Mouse (Mus musculus) G1E-ER4 (cell line): ENCODE data around the gene Pip5k1b. TPM values are rescaled to one million over a fixed set of nuclear protein-coding genes. Genes with fewer than 3 reads are reported as not detected.

Source experiments
- GATA1 ChIP-seq: IDR thresholded peaks from one replicate; pipeline ENCODE4 v1.8.0; 2012; ENCODE audit warnings: low read length, inconsistent platforms
- polyA plus RNA-seq: library from polyadenylated mRNA; stranded (reverse); fragments of >175 nt; gene quantifications from 2 replicates; pipeline ENCODE4 v1.2.3, GENCODE M21; 2012

Pip5k1b gene
- polyA plus RNA-seq, 1 experiment = 10.6 TPM

DNA sequence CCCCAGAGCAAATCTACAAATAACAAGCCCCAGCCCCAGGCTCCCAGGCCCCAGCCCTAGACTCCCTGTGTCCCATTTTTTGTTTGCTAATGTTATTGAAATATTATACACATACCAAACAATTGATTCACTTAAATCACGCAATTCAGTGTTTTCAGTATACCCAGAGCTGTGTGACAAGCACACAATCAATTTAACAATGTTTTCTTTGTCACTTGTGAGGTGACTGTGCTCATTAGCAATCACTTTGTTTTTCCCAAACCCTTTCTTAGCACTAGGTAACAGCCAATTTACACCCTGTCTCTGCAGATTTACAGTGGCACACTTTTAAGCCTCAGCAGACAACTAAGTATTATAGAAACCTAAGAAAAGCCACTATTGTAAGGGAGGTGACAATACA lies 228.7 kb downstream of the Pip5k1b start:
- no peak for TF ChIP-seq GATA1

DNA sequence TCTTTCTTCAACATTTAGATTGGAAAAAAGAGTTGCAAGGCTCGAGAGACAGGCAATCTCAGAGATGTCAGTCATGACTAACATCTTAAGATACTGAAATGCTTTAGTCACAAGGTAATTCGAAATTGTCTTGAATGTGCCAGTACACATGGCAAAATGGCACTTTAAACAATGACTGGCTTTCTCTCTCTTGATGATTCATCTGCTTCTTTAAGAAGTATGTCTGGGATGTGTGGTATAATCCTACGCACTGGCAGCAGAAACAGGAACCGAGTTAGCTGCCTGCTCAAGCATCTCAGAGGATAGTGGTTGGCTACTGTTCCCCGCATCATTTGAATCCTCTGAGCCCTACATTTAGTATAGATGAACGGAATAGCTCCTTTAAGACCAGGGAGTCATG lies 230.0 kb downstream of the Pip5k1b start:
- TF ChIP-seq GATA1 = no peak

DNA sequence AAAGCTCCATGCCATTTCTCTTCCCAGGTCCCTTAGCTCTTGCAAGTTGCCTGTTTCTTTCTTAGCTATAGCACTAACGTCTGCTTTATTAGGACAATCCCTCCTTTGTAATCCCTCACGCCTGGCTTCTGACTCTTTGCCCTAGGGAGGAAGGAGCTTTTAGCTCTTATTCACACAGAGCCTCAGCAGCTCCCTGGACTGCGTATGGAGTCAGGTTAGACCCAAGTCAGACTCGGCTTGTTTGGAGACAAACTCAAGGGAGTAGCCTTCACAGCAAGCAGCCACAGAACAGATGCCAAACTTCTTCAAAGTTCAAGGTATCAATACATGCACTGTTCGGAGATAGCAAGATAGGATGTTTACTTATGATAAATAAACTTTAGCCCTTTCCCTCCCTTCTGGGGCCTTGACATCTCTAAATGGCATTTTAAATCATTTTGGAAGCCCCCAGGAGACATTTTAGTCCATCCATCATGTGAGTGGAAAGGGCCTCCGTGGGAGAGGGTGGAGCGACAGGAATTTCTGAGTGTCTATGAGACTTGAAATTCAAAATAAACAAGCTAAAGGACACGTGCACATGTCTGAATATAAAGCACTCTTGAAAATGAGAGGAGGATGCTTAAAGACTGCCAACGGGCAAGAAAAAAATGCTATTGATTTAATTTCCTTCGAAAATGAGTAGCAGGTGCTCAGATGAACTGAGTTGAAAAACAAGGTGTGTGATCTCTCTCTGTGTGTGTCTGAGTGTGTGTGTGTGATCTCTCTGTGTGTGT lies 231.6 kb downstream of the Pip5k1b start:
- no peak for TF ChIP-seq GATA1

DNA sequence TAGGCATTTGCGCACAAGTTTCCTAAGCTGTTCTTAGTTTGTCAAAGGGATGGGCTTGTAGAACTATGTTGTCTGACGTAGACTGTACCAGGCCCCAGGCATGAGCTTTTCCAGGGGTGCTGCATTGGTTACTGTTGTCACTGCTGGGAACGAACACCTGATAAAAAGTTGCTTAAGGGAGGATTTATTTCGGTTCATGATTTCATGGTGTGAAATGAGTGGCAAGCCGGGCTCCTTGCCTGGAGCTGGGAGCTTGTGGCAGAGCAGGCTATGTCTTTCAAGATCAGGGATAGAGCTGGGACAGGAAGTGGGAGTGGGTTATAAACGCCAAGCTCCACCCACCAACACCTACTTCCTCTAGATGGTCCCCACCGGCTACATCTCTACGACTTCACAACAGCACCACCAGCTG lies 233.8 kb downstream of the Pip5k1b start:
- no peak for TF ChIP-seq GATA1

DNA sequence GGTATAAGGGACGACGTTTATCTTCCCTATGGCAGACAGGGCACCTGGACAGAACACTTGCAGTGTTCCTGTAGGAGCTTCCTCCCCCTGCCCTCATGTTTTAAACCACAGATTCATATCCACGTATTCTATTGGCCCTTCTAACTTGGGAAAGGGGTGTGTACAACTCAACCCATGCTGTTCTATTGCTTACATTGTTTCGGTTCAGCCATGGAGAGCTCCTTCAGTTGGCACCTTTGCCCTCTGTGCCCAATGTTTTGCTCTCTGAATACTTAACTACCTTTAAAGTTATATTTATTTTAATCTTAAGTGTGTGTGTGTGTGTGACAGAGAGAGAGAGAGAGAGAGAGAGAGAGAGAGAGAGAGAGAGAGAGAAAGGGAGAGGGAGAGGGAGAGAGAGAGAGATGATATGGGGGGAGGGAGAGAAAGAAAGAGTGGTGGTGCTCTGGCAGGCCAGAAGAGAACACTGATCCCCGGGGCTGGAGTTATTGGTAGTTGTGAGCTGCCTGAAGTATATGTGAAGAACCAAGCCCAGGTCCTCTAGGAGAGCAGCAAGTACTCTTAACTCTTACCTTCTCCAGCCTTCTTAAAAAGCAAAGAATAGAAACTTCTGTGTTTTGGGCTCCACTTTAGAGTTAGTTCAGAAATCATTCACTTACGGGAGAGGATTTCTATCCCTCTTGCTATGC lies 234.3 kb downstream of the Pip5k1b start:
- TF ChIP-seq GATA1 = no peak

DNA sequence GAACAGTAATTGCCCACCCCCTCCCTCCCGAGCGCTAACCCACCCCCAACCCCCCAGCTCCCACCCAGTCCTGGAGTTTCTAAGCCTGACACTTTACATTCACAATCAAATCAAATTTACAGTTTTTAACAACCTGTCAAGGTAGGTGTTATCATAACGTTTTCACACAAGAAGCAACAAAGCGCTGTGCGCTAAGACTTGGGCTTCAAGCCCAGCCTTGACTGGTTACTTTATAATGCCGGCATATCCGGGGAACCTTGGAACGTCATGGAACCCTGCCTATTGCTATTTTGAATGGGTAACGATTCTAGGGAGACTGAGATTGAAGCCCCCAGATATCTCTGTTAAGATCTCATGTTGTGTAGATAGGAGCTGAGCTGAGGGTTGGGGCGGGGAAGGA lies 237.5 kb downstream of the Pip5k1b start:
- no peak for TF ChIP-seq GATA1

DNA sequence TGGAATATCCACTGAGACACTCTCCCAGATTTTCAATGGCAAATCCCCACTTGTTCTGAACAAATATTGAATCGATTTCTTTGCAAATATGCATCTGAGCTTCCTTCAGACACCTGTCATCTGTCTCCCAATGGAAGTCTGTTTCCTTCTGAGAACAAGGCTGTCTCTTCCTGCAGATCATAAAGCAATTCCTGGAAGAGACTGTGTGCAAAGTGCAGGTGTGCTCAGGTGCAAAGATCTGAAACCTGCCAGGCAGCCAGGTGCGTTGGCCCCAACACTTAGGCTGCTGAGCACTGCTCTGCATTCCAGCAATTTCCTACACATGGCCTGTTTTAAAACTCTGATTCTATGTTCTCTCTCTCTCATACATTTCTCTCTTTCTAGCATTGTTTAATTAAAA lies 237.9 kb downstream of the Pip5k1b start:
- no peak for TF ChIP-seq GATA1

DNA sequence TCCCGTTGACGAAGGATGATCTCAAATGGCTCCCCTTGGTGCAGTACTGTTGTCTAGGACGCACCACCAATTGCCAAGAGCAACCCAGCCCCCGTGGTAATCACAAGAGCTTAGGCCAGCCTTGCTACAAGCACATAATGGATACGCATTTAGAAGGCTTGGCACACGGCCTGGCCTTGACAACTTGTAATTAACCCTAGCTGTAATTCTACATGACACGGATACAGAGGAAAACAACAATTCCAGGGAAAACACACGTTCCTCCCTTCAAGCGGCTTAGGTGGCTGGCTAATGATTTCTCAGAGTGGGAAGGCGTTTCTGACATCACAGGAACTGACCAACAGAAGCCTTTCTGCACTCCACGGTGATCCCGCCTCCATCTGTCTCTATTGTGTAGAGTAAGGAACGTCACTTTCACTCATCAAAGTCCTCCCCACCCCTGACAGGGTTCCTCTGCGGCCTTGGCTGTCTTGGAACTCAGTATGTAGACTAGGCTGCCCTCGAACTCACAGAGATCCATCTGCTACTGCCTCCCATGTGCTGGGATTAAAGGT lies 238.6 kb downstream of the Pip5k1b start:
- no peak for TF ChIP-seq GATA1

DNA sequence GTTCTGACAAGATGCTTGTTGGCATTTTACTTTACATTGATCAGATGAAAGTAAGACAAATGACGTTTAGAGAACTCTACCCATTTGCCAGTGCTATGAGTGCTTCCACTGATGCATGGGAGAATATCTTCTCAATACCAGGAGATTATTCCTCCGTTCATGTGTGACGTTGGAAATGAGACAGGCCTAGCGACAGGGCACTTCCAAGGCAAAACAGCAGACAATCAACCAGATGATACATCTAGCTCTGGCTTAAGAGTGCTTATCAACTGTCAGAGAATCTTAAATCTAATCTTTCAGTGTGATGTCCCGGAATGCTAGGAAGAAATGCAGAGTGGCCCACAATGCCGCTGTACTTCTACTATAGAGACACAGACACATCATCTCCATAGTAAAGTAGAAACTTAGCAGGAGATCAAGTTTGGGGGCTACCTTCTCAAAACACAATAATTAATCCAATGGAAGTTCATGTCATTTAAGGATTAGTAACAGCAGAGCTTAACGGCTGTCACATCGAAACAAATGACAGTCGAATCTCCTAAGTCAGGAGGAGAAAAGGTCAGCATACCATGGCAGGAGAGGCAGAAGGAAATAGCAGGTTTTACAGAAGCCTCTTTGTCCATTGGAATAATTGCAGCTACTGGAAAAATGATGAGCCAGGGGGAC lies 239.5 kb downstream of the Pip5k1b start:
- no peak for TF ChIP-seq GATA1

DNA sequence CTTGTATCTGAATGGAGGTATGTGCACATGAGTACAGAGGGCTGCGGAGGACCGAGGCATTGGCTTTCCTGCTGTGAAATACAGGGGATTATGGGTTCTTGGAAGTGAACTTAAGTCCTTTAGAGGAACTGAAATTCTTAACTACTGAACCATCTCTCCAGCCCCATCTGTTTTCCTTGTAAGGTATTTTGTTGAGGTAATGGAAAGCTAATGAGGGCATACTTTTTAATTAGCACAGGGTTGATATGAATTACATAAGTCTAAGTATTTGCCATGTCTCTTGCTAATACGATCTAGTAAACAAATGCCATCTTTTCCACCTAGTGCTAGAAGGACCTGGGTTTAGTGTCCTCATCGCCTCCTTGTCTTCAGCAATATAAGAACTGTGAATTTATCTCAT lies 240.4 kb downstream of the Pip5k1b start:
- no peak for TF ChIP-seq GATA1

DNA sequence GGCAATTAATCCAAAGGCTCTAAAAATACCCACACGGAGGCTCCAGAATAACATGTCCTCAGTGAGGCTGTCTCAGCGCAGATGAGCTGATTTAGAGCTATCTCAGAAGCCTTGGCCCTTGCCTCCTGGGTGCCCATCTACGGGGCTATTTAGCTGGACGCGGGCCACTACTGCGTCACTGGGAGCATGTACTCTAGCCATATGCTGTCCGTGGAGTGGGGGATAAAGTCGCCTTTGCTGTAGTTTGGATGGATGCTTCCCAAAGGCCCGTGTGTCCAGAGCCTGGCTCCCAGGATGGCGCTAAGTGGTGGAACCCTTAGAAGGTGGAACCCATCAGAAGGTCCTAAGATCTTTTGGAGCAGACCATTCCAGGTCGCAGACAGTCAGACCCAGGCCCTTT lies 241.0 kb downstream of the Pip5k1b start:
- no peak for TF ChIP-seq GATA1

DNA sequence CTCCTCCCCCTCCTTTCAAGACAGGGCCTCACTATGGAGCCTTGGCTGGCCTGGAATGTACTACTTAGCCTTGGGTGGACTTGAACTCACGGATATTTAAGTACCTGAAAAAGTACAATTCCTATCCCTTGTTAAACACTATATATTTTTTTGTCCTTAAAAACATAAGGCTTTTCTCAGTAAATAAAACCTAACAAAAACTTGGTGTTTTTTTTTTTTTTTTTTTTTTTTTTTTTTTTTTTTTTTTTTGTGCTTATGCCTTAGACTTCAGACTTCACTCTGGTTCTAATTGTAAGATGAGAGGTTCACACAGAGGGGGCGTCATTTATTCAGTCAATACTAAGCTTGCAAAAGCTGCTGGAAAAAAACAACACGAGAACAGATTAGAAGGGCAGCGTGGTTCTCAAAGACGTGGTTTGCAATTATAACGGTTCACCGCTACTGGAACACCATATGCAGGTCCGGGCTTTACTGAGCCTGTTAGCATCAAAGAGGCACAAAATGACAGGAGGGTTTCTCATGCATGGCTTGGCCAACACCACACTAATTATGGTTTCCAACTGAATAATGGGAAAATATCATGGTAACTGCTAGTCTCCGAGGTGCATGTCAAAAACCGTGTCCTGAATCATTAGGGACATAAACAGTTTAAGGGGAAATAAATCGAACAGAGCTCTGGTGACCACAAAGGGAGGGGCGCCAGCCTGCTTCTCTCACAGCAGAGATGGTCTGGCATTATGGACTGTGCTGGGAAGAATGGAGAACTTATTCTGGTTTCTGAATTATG lies 242.9 kb downstream of the Pip5k1b start:
- no peak for TF ChIP-seq GATA1

DNA sequence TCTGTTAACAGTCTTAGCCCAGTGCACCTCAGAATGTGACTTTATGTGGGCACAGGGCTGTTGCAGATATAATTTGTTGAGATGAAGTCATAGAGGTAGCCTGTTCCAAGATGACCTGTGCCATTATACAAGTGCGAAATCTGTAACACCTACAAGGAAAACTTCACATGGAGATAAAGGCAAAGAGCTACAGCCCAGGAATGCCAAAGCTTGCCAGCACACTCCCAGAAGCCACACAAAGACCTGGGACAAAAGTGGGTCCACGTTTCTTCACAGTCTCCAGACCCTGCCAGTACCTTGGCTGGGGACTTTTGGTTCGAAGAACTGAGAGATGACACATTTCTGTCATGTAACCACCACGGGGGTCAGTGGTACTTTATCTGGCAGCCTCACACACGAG lies 243.6 kb downstream of the Pip5k1b start:
- no peak for TF ChIP-seq GATA1

DNA sequence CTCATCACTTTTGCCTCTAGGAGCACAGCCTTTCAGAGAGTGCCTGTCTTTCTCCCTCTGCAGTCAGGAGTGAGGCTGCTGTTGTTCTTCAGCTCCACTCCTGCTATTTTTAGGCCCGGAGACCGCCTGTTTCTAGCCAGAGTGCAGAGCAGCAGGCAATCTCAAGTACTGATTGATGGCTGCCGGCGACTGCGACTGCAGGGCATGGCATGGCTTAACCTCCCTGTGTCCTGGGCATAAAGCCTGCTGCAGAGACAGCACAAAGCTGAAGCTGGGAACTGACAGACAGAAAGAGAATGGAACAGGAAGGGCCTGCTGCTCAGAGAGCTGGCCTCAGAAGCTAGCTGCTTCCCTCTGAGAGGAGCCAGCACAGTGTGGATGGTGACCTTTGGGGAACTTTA lies 247.4 kb downstream of the Pip5k1b start:
- no peak for TF ChIP-seq GATA1

DNA sequence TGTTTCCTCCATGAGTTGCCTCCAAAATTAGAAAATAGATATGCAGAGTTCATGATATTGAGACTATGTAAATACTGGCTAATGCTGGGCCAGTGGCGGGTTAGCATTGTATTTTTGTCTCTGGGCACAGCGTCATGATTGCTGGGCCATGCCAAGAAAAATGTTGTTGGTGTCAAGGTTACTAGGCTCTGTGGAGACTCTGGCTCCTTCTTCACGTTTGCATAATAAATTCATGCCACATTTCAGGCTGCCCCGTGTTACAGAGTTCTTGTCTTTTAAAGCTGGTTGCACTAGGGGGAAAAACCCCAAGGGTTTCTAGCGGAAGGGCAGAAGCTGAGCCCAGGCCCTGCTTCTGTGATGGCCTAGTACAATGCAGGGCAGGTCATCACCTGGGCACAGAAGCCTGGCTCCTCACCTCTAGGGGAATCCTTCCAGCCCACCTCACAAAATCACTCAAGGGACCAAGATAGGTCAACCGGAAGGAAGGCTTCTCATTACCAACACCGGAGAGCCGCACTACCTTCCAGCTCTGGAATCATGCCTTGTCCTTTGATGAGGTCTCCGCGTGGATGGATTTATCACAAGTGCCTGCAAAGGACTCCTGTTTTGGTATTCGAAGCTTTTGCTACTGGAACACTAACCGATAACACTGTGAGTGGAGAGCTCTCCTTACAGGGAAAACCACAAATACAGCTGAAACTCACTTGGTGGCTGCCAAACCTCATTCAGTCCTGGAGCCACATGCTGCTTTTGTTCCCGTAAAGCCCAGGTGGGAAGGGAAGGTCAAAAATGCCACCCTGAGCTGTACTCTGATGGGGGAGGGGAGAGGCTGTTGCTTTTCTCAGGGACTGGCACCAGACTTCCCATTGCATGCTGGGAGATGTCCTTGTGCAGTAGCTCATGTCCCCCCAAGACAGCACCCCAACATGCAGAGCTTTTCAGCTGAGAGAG lies 248.1 kb downstream of the Pip5k1b start:
- TF ChIP-seq GATA1 = no peak
